Mouse (Mus musculus) neural tube, embryonic 12.5 days (tissue): Measurements from ENCODE around the gene Gnrhr. TPM values are rescaled to one million over a fixed set of nuclear protein-coding genes. Genes with fewer than 3 reads are reported as not detected.

ENCODE experiments used
- polyA plus RNA-seq: library from polyadenylated mRNA; unstranded; fragments of >200 nt; fragmentation: Nextera tagmentation; extraction: Ambion mirVana; gene quantifications from 2 replicates; pipeline ENCODE4 v1.2.1, GENCODE M21; 2016

Gene Gnrhr
- polyA plus RNA-seq, 1 experiment from 2014 or later: not detected

Other genes starting within 250 kb of the Gnrhr start
- gene Cenpc1, start 132.3 kb downstream of the Gnrhr start, polyA plus RNA-seq: 41.2 and 43.6 TPM in 2 replicates
- 0.08 and 0.13 TPM in 2 replicates for gene Stap1, start 126.2 kb downstream of the Gnrhr start, polyA plus RNA-seq
- 14.6 and 18.3 TPM in 2 replicates for gene Uba6, start 25.1 kb downstream of the Gnrhr start, polyA plus RNA-seq
- not detected in 2 replicates for gene Tmprss11c, start 91.4 kb upstream of the Gnrhr start, polyA plus RNA-seq
- 0.11 TPM in 1 of 2 replicates, not detected in the other for gene Tmprss11d, start 175.5 kb upstream of the Gnrhr start, polyA plus RNA-seq